Mouse (Mus musculus) urinary bladder, postnatal 25 days (tissue): ENCODE results near the gene Mthfs.
"Not testable (repeated sequence)": the region's sequence is repeated elsewhere in the genome, so short reads cannot be mapped to it uniquely, and the experiment has no call there.

Experiments
- DNase-seq: peaks from one replicate; pipeline ENCODE4 v3.0.0; 2022; ENCODE audit warnings: low spot score

Gene Mthfs

DNA sequence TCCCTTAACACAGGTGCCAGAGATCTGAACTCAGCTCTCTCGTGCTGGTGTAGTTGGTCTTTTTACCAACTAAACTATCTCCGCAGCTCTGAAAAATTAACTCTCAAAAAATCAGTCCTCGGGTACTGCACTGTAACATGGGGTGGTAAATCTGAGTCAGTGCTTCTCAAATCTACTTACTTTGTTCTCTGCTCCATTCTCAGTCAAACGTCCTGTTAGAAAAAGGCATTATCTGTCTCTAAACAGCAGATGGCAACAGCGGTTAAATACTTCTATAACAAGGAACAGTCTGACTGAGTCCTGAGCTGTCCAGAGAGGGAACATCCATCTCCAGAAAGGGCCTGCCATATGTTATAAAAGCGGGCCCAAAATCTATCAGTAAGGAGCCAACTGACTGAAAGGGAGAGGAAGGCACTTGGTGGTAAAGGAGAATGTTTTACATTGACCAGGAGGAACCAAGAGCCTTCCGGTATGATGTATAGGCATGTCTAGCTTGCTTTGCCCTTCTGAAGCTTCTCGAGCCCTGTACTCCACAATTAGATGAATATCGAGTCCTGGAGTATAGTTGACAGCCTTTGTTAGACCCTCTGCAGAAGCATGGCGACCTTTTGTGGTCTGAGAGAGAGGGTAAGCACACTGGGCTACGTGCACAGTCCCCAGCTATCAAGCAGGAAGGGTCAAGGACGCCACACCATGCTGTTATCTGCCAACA lies at the start of gene Mthfs:
Gene Mthfs (plus strand): TSS at position 324 of the 712 bp plus-strand sequence.
- DNase-seq: not testable (repeated sequence)

DNA sequence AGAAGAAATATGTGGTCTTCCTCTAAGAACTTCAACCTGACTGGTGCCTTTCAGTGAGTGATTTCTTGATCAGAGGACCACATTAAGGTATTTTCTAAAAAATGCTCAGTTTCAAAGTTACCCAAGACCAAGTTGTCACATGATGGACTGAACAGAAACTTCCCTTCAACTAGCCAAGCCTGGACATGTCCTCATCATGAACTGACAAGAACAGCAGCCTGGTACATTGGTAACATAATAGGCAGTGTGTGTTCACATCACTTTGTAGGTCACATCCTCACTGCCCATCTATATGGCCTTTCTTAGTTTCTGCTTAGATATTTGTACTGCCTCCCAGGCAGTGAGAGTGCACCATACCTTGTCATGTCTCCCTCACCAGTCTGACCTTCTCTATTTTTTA lies 37.9 kb upstream of the Mthfs start:
- not testable (repeated sequence) for DNase-seq

DNA sequence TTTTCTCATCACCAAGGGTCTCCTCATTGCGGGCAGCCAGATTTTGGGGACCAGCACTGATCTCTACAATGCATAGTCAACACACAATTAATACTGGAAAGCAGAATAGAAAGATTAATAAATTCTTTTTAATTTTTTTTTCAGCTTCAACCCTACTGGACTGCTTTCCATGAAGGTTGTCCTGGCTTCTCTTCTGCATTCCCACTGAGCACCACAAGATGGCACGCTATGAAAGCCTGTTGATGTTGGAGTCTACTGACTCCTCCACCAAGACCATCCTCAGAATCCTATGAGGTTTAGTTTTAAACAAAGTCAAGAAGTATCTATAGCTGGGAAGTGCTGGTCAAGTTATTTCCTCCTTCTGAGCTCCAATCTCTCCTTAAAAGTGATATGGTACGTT lies 31.6 kb upstream of the Mthfs start:
- DNase-seq: peak; percentile 63

DNA sequence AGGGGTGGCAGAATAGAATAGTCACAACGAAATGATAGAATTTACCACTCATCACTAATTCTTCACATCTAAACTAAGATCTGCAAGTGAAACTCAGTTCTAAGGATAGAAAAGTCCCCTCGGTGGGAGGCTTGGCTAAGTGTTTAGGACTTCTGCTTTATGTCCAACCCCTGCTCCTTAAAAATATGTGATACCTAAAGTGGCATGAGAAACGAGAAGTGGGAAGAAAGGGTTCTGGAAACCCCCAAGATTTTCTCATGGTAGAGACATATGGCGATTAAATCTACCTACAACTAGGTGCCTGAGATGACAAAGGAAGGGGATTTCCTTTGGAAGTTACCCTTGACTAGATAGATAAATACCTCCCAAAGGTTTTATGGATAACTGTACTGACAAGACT lies 31.0 kb upstream of the Mthfs start:
- DNase-seq: not testable (repeated sequence)

DNA sequence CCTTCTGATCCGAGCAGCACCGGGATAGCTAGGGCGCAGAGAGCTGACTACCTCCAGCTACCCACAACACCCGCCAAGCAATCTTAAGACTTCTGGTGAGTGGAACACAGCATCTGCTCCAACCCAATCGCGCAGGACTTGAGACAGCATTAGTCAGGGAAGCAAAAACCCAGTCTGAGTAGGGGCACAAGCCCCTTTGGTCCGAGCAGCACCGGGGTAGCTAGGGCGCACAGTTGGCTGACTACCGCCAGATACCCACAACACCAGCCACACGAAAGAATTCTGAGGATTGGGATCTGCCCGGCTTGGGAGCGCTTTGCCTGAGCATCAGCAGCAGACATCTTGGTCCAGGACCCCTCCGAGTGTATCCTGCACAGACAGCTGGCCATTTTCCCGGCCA lies 23.5 kb upstream of the Mthfs start:
- DNase-seq: not testable (repeated sequence)

GRCm38 (mm10) chr9:89195483-89195882 lies 15.0 kb upstream of the Mthfs start:
- DNase-seq: not testable (repeated sequence)

DNA sequence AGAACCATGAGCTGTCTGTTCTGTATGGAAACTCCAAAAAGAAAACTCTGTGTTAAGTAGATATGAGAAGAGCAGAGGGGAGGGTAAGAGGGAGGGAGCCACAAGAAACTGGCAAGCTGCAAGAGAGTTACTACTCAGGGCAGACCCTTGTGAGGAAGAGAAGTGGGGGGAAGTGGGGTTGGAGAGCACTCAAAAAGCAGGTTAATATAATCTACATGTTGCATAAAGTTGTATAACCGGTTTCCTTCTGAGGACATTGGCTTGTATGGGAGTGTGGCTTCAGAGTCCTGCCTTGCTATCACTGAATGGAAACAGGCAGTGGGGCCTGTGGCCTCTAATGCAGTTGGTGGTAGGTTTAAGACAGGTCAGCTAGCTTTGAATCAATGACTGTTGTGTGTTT lies 13.0 kb upstream of the Mthfs start:
- DNase-seq: not testable (repeated sequence)

DNA sequence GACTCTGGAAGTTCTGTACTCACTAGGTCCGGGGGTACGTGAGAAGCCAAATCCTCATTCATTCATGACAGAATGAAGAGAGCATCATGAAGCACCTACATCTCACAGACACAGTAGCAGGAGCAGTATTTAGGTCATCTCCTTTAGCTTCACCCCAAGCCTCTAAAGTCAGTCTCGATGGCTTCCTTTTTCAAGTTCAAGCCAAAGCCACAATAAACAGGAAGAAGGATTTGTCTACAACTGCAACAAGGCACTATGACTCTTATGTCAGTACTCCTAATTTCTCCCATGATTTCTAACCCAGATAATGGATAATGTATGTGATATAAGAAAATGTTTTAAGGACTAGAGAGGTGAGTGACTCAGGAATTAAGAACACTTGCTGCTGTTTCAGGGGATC lies 12.1 kb upstream of the Mthfs start:
- DNase-seq: not testable (repeated sequence)

DNA sequence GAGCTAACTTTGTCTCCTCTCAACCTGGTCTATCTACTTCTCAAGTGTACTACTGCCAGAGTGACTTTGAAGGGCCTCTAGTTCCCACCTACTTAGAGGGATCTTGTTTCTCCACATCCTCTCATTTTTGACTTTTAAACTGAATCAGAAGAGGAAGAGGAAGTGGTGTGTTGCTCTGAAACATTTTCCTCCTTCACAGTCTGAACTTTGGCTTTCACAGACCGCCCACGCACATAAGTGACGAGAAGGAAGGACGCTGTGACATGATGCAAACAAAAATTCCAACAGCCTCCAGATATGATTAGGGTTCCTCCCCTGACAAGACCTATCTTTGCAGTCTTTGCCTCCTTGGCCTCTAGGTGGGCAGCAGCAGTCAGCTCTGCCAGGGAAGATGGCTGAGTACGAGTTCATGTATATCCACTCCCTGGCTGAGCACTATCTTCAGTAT lies 11.5 kb upstream of the Mthfs start, which contains the start of the genes Bcl2a1b and Gm29094:
Gene Bcl2a1b (plus strand): TSS at position 241 of the 448 bp plus-strand sequence.
Gene Gm29094 (plus strand): TSS at position 411 of the 448 bp plus-strand sequence.
- not testable (repeated sequence) for DNase-seq

DNA sequence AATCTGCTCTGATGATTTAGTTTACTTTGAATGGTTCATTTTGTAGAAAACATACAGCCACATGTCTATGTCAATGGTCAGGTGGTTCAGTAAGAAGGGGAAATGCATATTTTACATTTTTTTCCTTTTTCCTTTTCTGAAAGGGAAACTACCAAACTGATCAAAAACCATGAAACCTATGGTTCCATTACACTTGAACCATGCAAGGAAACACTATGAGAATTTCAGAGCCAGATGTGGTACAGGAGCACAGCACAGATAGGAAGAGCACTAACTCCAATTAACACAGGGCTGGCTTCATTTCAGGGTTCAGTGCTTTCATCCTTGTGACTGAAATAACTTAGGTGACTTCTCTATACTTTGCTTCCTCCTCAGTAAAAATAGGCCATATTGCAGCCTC lies 8.2 kb upstream of the Mthfs start:
- not testable (repeated sequence) for DNase-seq

GRCm38 (mm10) chr9:89208939-89209338 lies 1.5 kb upstream of the Mthfs start:
- DNase-seq: not testable (repeated sequence)

DNA sequence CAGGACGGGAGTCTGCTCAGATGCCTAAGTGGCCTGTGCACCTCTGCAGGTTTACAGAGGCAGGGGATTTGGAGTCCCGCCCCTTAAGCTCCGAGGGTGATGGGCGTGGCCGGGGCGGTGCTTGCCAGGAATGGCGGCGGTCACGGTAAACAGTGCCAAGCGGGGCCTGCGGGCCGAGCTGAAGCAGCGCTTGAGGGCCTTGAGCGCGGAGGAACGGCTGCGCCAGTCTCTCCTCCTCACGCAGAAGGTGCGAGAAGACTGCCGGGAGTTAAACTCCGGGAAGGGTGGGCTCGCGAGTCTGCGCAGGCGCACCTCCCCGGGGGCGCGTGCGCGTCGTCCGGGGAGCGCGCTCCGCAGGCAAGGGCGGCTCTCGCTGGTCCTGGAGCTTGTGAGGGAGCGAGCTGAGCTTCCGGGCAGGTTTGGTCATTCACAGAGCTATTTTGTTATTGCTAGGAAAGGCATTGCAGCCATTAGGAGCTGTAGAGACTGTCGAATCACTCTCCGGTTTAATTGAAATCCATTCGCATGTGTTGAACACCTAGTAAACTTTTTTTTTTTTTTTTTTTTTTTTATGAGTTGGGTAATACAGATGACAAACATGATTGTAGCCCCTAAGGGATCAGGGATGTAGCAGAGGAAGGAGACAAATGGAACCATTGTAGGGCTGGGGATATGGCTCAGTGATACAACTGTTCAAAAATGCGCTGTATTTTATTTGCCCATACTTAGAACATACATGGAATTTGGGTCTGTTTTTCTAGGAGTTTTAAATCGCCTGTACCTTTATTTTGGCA lies 786 bp downstream of the Mthfs start:
- peak; percentile 77 for DNase-seq

- not testable (repeated sequence) for DNase-seq
Observed at GRCm38 (mm10) chr9:89212428-89212827, 2.0 kb downstream of the Mthfs start.

DNA sequence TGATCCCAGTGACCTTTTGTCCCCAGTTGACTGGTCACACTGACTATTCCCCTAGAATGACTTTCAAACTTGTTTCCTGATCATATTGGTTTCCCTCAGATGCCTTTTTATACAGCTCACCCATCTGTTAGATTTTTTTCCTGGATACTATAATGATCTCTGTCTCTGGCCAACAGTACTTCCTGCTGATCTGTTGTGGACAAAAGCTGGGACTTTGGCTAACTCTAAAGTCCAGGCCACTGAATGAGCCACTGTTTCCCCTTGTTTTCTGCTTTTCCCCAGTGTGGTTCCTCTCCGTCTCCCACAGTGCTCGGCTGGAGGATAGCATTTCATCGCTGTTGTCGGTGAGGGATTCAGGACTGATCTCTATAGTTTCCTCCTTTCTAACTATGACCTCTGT lies 7.7 kb downstream of the Mthfs start:
- not testable (repeated sequence) for DNase-seq

DNA sequence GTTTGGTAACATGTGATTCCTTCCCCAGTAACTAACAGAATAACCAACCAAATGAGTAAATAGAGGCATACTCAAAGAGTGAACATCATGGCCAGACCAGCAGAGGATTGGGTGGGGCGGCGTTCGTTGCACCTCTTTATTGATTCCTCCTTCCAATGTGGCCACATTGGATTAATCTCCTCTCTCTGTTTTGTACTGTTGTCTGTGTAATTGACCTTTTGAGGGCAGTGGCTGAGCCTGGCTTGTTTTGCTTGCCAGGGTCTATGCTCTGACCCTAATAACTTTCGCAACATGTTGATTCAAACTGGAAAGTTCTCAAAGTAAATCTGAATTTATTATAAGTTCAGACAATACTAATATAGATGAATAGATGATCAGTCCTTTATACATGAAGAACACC lies 9.2 kb downstream of the Mthfs start:
- not testable (repeated sequence) for DNase-seq

GRCm38 (mm10) chr9:89220704-89221287 lies 10.3 kb downstream of the Mthfs start:
- not testable (repeated sequence) for DNase-seq

DNA sequence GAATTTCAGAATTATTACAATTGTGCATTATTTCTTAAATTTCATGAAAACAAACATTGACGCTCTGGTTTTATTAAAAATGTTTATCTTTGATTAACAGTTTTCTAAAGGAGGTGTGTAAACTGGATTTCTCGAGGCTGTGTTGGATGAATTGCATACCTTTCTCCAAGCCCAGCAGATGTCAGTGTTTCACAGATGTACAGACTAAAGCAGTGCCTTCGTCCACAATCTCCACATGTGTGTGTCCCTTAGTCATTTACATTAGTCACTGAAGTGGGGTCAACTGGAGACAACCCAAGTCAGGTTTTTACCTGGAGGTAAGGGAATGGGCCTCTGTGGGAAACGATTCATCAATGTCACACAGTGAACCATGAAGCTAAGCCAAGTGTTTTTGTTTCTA lies 15.6 kb downstream of the Mthfs start:
- DNase-seq: no peak

GRCm38 (mm10) chr9:89228122-89228521 lies 17.6 kb downstream of the Mthfs start:
- DNase-seq: no peak

GRCm38 (mm10) chr9:89230897-89231497 lies 20.5 kb downstream of the Mthfs start:
- DNase-seq: not testable (repeated sequence)

- DNase-seq: not testable (repeated sequence)
Observed at GRCm38 (mm10) chr9:89237131-89237530, 26.7 kb downstream of the Mthfs start.

- DNase-seq: not testable (repeated sequence)
Observed at GRCm38 (mm10) chr9:89238976-89239505, 28.6 kb downstream of the Mthfs start.

DNA sequence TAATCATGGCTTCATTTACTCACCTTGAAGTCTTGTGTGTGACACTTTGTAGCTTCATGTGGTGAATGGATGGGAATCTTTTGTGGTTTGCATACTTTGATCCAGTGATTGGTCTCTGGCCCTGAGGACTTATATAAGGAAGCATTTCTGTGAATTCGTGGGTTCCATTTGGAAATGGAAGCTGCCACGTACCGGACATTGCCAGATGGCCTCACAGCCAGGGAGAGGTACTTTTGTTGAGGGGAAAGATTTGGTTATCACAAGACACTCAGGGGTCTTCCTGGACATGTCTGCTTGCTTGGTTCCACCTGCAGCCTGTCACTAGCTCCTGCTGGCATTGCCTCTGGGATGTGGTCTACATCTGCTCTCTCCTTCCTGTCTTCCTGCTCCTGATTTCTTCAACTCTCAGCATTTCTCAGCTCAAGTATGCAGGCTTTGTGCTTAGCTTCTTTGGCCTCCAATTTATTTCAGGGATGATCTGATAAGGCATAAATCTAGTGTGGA lies 30.1 kb downstream of the Mthfs start:
- not testable (repeated sequence) for DNase-seq
